Mouse (Mus musculus): ENCODE data around the gene Olfr651.
"Not testable (repeated sequence)": the region's sequence is repeated elsewhere in the genome, so short reads cannot be mapped to it uniquely, and the experiment has no call there.

Olfr651 gene

GRCm38 (mm10) chr7:104549833-104550232 is at the start of gene Olfr651:
Gene Olfr651 (plus strand): TSS chr7:104550133.
- no peak for DNase-seq

GRCm38 (mm10) chr7:104501186-104501585 is 48.7 kb upstream of the Olfr651 start:
- DNase-seq = not testable (repeated sequence)

- no peak for DNase-seq
Measured at GRCm38 (mm10) chr7:104501589-104502371, 48.2 kb upstream of the Olfr651 start.

GRCm38 (mm10) chr7:104507421-104508065 is 42.4 kb upstream of the Olfr651 start, which contains the start of gene Trim30d:
Gene Trim30d (minus strand): TSS chr7:104507849.
- not testable (repeated sequence) for DNase-seq

GRCm38 (mm10) chr7:104552700-104553099 is 2.8 kb downstream of the Olfr651 start:
- DNase-seq = no peak

GRCm38 (mm10) chr7:104560601-104561000 is 10.7 kb downstream of the Olfr651 start, which contains the start of gene Olfr652:
Gene Olfr652 (plus strand): TSS chr7:104560901.
- DNase-seq = no peak

- DNase-seq = no peak
Measured at GRCm38 (mm10) chr7:104577014-104577413, 27.1 kb downstream of the Olfr651 start, which contains the start of gene Olfr653. Gene Olfr653 (plus strand): TSS chr7:104577314.

- DNase-seq = no peak
Measured at GRCm38 (mm10) chr7:104580846-104581245, 30.9 kb downstream of the Olfr651 start.

- DNase-seq = no peak
Measured at GRCm38 (mm10) chr7:104581429-104581828, 31.5 kb downstream of the Olfr651 start.

- no peak for DNase-seq
Measured at GRCm38 (mm10) chr7:104586725-104587124, 36.8 kb downstream of the Olfr651 start, which contains the start of gene Olfr654. Gene Olfr654 (plus strand): TSS chr7:104587025.

GRCm38 (mm10) chr7:104588274-104588673 is 38.3 kb downstream of the Olfr651 start:
- no peak for DNase-seq

GRCm38 (mm10) chr7:104601679-104602078 is 51.7 kb downstream of the Olfr651 start, which contains the start of gene Olfr655:
Gene Olfr655 (minus strand): TSS chr7:104601779.
- DNase-seq = no peak

- DNase-seq = no peak
Measured at GRCm38 (mm10) chr7:104603173-104603572, 53.2 kb downstream of the Olfr651 start.
